Mouse (Mus musculus): Measurements from ENCODE around the gene Ptar1. TPM values are rescaled to one million over a fixed set of nuclear protein-coding genes. Genes with fewer than 3 reads are reported as not detected.
"Not testable (repeated sequence)": the region's sequence is repeated elsewhere in the genome, so short reads cannot be mapped to it uniquely, and the experiment has no call there.

Gene Ptar1
- 10 to 100 TPM; 32.8 to 43.0 TPM for total RNA-seq (2021)
- long read RNA-seq, experiment 1, partial matches to known transcripts = 0 of 3 reads
- long read RNA-seq, experiment 1, other reads (novel, unspliced or antisense) = 2 of 3 reads
- long read RNA-seq, experiment 2, partial matches to known transcripts = 1 of 8 reads
- long read RNA-seq, experiment 2, other reads (novel, unspliced or antisense) = 6 of 8 reads

DNA sequence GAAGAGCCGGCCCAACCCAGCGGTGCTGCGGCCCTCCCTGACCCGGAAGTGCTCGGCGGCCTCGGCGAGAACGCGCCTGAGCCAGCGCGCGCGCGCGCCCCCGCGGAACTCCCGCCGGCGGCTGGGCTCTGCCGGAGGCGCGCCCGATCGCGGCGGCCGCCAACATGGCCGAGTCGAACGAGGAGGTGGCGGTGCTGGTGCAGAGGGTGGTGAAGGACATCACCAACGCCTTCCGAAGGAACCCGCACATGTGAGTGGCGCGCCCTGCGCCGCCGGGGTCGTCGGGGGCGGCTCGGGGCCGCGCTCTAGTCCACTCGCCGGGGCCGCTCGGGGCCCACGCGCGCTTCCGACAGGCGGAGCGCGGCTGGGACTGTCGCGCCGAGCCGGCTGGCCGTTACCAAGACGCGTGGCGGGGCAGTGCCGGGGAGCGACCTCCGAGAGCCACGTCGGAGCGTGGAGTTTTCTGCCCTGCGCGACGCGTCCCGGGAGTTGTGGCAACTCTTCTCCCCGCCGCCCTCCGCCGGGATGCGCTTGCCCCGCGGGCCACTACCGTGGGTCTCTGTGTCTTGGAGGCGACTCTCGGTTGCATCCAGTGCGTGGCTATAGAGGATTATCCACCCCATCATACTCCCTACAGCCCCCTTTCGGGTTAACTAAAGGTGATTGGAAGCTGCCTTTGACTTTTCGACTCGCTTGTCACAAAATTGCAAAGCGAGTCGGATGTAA, at the start of gene Ptar1:
TSS of gene Ptar1 (plus strand) at position 134 of the 726 bp plus-strand sequence.
- peak; percentile 74 to 92 for DNase-seq (ENCODE audit: low spot score in 2 of 2)
- TF ChIP-seq CTCF (conservative IDR thresholded peaks at IDR 0.05) = no peak; the same call in 1 of the 2 replicates
- Histone ChIP-seq H3K4me3 (peak within 1 kb of the TSS; percentile 71), H3K27ac (peak within 1 kb of the TSS; percentile 98)

DNA sequence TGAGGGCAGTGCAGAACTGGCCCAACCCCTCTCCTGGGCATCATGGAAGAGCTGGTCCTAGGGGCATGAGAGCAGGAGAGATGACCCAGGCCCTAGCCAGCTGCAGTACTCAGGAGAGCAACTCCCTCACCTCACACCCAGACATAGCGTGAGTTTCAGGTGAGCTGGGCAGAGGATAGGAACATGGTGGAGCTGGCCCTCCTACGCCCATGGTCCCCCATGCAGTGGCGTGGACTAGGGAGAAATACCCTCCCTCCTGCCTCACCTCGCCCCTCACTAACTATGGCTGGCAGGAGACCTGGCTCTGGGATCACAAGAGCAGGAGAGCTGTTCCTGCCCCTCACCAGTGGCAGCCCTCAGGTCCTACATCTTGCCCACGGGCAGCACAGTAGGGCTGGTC, 43.4 kb upstream of the Ptar1 start:
- H3K4me3 ChIP-seq = no peak overlapping the region
- H3K27ac ChIP-seq = no peak overlapping the region
- no peak for TF ChIP-seq CTCF (conservative IDR thresholded peaks at IDR 0.05)
- no peak for DNase-seq (ENCODE audit: low spot score in 2 of 2)

DNA sequence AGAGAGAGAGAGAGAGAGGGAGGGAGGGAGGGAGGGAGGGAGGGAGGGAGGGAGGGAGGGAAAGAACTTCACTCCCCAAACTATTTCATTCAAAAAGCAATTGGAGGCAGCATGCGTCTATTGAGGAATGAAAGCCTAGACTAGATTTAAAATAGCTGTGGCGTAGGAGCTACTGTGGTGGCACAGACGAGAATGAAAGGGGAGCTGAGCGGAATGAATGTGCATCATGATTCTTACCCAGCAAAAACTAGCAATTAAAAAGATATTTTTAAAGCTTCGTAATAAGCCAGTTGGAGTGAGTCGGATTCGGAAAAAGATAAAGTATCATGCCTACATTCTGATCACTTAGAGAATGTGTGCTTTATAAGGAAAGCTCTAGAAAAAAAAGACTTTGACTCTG, 41.9 kb upstream of the Ptar1 start:
- H3K4me3 ChIP-seq = no peak overlapping the region
- DNase-seq (ENCODE audit: low spot score in 2 of 2) = peak in 1 of 2 experiments; percentile 55

DNA sequence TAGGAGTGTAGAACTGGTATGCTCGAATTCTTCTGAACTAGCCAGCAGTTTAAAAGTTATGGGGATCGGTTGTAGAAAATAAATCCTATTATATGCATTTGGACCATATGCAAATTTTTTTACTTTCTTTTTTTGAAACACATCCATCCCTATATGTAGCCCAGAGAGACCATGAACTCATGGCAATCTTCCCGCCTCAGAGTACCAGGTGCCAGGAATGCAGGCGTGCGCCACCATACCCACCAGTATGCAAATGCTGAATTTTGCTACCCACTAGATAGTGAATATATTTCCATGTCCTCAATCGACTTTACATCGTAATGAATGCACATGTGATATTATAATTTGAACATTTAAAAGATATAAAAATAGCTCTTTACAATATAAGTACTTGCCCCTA, 39.9 kb upstream of the Ptar1 start:
- Histone ChIP-seq H3K4me3 (no peak overlapping the region), H3K27ac (no peak overlapping the region)
- TF ChIP-seq CTCF (conservative IDR thresholded peaks at IDR 0.05) = no peak
- no peak for DNase-seq (ENCODE audit: low spot score in 2 of 2)

More for the DNA sequence above, 41.9 kb upstream of the Ptar1 start:
- peak overlapping the region; percentile 56; the same call in 1 of the 2 replicates for H3K27ac ChIP-seq
- no peak for TF ChIP-seq CTCF (conservative IDR thresholded peaks at IDR 0.05)

DNA sequence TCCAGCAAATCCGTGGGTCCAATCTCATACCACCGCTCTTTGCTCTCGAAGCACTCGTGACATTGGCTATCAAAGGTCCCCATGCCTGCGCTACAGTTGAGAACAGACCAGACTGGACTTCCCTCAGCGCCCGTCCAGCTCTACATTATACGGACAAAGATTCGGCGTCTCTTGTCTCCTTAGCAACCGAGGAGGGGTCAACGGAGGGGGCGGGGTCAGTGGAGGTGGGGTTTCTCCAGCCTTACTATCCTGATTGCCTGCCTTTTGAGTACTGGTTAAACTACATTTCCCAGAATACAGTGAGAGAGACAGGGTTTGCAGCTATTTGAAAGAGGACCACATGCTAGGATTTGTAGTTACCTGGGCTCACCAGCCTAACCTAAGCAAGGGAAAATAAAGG, 34.6 kb upstream of the Ptar1 start, which contains the start of gene 1700028P14Rik:
TSS of gene 1700028P14Rik (minus strand) at position 169 of the 400 bp plus-strand sequence.
- Histone ChIP-seq H3K4me3 (peak within 1 kb of the TSS; percentile 39; the same call in 1 of the 2 replicates), H3K27ac (no peak within 1 kb of the TSS)
- TF ChIP-seq CTCF (conservative IDR thresholded peaks at IDR 0.05) = no peak
- peak; percentile 23 to 29 for DNase-seq (ENCODE audit: low spot score in 2 of 2)

DNA sequence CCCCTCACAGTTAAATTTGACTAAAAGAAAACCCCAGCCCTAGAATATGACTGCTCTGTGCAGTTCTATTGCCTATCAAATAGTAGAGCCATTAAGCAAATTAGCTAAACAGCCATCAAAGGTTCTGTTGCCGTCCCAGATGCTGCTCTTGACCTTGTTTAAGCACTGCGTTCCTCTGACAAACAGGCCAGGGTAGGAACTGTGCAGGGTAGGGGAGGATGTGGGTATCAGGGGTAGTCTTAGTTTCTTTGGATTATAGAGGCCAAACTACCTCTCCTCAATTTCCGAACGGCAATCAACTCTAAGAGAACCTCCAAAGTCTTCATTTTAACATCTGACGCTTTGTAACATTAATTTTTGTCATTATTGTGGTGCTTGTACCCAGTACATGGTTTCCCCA, 34.1 kb upstream of the Ptar1 start:
- no peak for DNase-seq (ENCODE audit: low spot score in 2 of 2)
- TF ChIP-seq CTCF (conservative IDR thresholded peaks at IDR 0.05) = no peak
- Histone ChIP-seq H3K4me3 (no peak overlapping the region), H3K27ac (no peak overlapping the region)

DNA sequence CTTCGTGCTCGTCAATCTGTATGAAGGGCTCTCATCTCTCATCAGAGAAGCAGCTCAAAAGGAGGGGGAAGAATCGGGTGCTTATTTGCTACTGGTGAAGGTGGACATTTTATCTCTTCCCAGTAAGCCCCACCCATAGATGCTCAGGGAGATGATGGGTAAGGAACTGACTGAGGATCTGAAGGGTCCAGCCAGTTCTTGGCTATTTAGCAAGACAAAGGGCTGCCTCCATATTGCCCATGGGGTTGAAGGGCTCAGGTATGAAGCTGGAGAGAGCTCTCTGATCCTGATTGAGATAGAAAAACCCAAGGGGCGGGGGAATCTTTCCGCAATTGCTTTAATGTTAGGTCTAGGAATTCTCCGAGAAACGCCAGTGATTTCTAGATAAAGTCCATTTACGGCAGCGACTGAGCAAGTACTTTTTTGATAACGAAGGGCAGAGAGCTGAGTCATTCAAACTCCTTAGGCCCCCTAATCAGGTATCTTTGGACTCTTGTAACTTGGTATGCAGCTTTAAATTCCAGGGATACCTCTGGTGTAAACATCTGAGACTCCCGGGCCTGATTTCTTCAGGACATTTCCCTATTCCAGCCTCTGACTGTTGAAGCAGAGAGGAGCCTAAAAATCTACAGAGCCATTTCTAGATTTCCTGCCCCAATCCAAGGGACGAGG, 29.8 kb upstream of the Ptar1 start:
- Histone ChIP-seq H3K4me3 (no peak overlapping the region), H3K27ac (no peak overlapping the region)
- TF ChIP-seq CTCF (conservative IDR thresholded peaks at IDR 0.05) = no peak
- no peak for DNase-seq (ENCODE audit: low spot score in 2 of 2)

DNA sequence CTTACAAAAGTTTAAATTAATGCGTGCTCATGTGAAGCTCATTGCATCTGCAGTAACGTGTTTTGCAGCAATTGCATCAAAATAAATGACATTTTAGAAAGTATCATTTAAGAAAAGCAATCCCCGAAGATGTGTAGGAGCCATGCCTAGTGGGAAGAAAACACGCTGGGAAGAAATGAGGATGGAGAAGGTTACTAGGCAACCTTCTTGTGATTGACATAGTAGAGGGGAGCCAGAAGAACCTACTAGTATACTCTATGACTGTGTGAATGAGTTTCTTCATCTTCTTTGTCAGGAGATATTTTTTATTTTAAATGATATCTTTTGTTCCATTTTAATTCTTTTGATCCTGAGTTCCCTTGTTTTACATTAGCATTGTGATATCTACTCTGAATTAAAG, 28.9 kb upstream of the Ptar1 start:
- no peak overlapping the region for H3K27ac ChIP-seq
- TF ChIP-seq CTCF (conservative IDR thresholded peaks at IDR 0.05) = no peak

DNA sequence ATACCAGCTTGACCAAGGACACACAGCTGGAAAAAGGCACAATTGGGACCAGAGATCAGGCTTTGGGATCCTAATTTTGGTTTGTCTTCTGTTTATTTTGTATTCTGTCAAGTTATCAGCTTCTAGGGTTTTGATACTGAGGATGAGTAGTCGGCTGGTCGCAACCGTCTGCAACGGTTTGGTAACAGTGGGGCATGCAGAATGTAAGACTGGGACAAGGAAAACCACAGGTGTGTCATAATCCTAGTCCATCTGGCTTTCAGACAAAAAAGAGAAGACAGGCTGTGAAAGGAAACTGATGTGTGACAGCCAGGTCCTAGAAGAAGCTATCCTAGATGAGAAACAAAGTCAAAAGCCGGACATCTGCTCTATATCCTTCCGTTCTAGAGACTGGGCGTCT, 23.1 kb upstream of the Ptar1 start:
- H3K4me3 ChIP-seq = no peak overlapping the region
- no peak for TF ChIP-seq CTCF (conservative IDR thresholded peaks at IDR 0.05)
- DNase-seq (ENCODE audit: low spot score in 2 of 2) = no peak
- H3K27ac ChIP-seq = no peak overlapping the region

More for the DNA sequence above, 28.9 kb upstream of the Ptar1 start:
- no peak overlapping the region for H3K4me3 ChIP-seq
- no peak for DNase-seq (ENCODE audit: low spot score in 2 of 2)

DNA sequence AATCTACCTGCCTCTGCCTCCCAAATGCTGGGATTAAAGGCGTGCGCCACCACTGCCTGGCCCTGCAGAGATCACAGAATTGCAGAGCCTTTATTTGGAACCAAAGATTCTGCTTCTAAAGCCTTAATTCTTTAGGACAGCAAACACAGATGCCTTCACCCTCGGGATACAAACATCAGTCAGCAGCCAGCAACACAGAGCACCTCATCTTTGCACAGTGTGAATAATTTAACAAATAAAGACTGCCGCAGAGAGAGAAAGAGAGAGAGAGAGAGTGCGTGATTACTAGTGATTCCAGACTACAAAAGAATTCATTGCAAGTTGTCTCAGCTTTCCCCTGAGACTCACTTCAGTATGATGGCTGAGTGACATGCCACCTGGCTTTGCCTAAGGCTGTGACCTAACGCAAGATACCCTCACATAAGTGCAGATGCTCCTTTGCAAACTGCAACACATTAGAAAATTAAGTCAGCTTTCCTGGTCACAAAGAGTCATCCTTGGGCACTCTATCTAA, 19.0 kb upstream of the Ptar1 start:
- no peak for DNase-seq (ENCODE audit: low spot score in 2 of 2)
- no peak overlapping the region for H3K27ac ChIP-seq
- TF ChIP-seq CTCF (conservative IDR thresholded peaks at IDR 0.05) = no peak
- H3K4me3 ChIP-seq = no peak overlapping the region

DNA sequence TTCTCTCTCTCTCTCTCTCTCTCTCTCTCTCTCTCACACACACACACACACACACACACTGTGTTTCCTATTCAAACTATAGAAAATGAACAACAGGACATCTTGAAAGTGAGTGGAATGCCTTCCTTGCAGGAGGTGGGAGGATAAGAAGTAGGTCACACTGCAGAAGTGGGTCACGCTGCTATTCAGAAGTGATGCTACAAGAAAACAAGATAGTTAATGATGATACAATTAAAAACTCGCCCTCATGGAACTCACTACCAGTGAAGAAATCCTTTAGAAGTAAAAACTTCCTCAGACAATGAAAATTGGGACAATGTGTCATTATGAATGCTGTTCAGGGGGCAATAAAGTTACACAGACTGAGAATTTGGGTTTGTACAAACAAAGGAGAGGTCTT, 14.2 kb upstream of the Ptar1 start:
- Histone ChIP-seq H3K27ac (no peak overlapping the region), H3K4me3 (no peak overlapping the region)
- DNase-seq (ENCODE audit: low spot score in 2 of 2) = no peak
- TF ChIP-seq CTCF (conservative IDR thresholded peaks at IDR 0.05) = no peak

DNA sequence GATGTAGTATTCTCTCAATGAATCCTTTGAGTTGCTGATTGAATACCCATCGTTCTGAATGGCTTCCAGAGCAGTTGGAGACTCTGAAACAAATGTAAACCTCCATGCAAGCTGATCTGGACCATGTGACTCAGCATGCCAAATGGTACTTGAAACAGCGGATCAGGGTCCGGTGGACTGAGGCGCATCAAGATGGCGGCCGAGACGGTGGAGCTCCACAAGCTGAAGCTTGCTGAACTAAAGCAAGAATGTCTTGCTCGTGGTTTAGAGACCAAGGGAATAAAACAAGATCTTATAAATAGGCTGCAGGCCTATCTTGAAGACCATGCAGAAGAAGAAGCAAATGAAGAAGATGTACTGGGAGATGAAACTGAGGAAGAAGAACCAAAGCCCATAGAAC, 11.6 kb upstream of the Ptar1 start:
- not testable (repeated sequence) for DNase-seq (ENCODE audit: low spot score in 2 of 2); H3K27ac ChIP-seq; H3K4me3 ChIP-seq

DNA sequence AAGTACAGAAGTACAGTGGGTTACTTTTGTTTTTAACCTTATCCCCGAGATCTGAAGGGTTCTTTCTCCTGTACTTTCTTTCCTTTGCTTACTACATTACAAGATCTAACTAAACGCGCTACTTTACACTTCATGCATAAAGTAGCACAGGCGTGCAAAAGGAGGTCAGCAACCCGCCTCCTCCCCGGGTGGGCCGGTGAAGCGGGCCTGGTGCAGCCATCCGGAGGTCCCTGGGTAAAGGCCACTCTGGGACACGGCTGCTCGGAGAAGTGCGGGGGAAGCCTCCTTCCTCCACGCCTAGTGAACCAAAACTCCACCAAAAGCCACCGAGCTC, 300 bp upstream of the Ptar1 start:
- H3K27ac ChIP-seq = peak overlapping the region; percentile 98
- no peak for TF ChIP-seq CTCF (conservative IDR thresholded peaks at IDR 0.05)
- DNase-seq (ENCODE audit: low spot score in 2 of 2) = no peak
- peak overlapping the region; percentile 71 for H3K4me3 ChIP-seq
